Mouse (Mus musculus) cerebellum, adult (tissue): ENCODE measurements around the gene Nemp1.

Experiments used
- ATAC-seq: cut with Nextera tagmentation; 2 replicates; pipeline ENCODE4 v1.9.2; 2017; ENCODE audit warnings: mild to moderate bottlenecking, moderate library complexity, mixed read lengths; ENCODE audit not compliant: insufficient number of reproducible peaks, low FRiP score, low TSS enrichment

The Nemp1 gene

GRCm38 (mm10) chr10:127750136-127750777, 83.6 kb downstream of the Nemp1 start:
- no peak for ATAC-seq
